Comparison of ENCODE assay signal across 9 mouse cellular contexts in the genomic region with DNA sequence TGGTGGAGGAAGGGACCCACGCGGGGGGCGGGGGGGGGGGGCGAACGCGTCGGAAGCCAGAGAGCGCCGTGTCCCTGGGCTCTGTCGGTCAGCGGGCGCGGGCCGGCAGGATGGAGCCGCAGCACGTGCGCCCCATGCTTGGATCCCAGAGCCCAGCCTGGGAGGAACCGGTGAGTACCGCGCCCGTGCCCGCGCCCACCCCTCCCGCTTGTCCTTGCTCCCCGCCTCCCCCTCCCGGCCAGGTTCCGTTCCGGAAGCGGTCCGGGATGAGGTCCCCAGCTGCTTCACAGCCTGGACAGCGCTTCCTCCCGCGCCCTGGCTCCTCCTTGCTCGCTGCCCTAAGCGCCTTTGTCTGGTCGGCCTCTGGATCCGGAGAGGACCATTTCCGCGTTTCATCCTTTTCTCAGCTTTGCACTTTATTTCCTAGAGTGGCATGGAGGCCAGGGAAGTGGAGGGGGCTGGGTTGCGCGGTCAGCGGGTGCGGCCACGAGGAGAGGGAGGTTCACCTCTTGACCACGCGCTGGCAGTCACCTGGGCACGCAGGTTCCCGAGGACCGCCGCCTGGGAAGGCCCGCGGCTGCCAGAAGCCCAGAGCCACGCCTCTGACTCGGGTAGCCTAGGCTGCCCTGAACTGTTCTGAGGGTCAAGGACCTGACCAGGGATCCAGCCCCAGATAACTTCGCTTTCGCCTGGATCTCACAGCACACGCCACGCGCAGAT. TPM values are rescaled to one million over a fixed set of nuclear protein-coding genes. Genes with fewer than 3 reads are reported as not detected.
DNase-seq lines count a peak whose midpoint lies in the region; ATAC-seq lines count a peak whose summit lies in the region.
"Not testable (repeated sequence)": the region's sequence is repeated elsewhere in the genome, so short reads cannot be mapped to it uniquely, and the experiment has no call there.
"Had no signal": no experiment of that assay in that cellular context is flagged by ENCODE, and none has a peak within 500 bp of the region (broad histone marks: within the 10 kb centered on the region; RNA-seq: fewer than 3 reads in every experiment).

A gene (plus strand): TSS at position 86 of the 720 bp plus-strand sequence.

- H3K9ac ChIP-seq in embryonic facial prominence, embryonic 11.5 days (replicated peaks; ENCODE audit: low read length), result peak within 1 kb of the TSS; percentile 32
- H3K9ac ChIP-seq in liver, embryonic 12.5 days; stomach, embryonic 16.5 days (ENCODE audit: low read length): not testable (repeated sequence)

- H3K27ac ChIP-seq in embryonic facial prominence, embryonic 11.5 days (replicated peaks; ENCODE audit: low read depth, low read length); liver, embryonic 12.5 days; stomach, embryonic 16.5 days (ENCODE audit: low read length): not testable (repeated sequence)

- not testable (repeated sequence) for H3K9me3 ChIP-seq in embryonic facial prominence, embryonic 11.5 days (replicated peaks; ENCODE audit: control insufficient read depth, low read length); liver, embryonic 12.5 days (replicated peaks); stomach, embryonic 16.5 days (replicated peaks; ENCODE audit: control insufficient read depth, low read length)

- H3K4me3 ChIP-seq in embryonic facial prominence, embryonic 11.5 days (ENCODE audit: low read depth, low read length), result peak within 1 kb of the TSS; percentile 29
- not testable (repeated sequence) for H3K4me3 ChIP-seq in liver, embryonic 12.5 days
- peak within 1 kb of the TSS; percentile 27 for H3K4me3 ChIP-seq in stomach, embryonic 16.5 days (replicated peaks; ENCODE audit: low read length)

- 11% methylated on average over 35 of the region's 59 CpGs for WGBS in embryonic facial prominence, embryonic 11.5 days
- WGBS in liver, embryonic 12.5 days (ENCODE audit: insufficient replicate concordance), result 15% methylated on average over 30 of the region's 59 CpGs
- 14% methylated on average over 40 of the region's 59 CpGs for WGBS in stomach, embryonic 16.5 days

- ATAC-seq in embryonic facial prominence, embryonic 11.5 days (replicated peaks; ENCODE audit: insufficient number of reproducible peaks, low FRiP score, low TSS enrichment, low read depth); liver, embryonic 12.5 days; stomach, embryonic 16.5 days (ENCODE audit: insufficient read depth, low FRiP score): not testable (repeated sequence)

- H3K4me1 ChIP-seq in embryonic facial prominence, embryonic 11.5 days (ENCODE audit: control insufficient read depth, insufficient read depth, low read length); liver, embryonic 12.5 days; stomach, embryonic 16.5 days (ENCODE audit: control insufficient read depth, insufficient read depth, low read length): not testable (repeated sequence)

- peak within 1 kb of the TSS; percentile 61 for H3K4me2 ChIP-seq in embryonic facial prominence, embryonic 11.5 days (ENCODE audit: low read depth, low read length)
- H3K4me2 ChIP-seq in liver, embryonic 12.5 days, result peak within 1 kb of the TSS; percentile 27
- peak within 1 kb of the TSS; percentile 53 for H3K4me2 ChIP-seq in stomach, embryonic 16.5 days (ENCODE audit: low read depth, low read length)

- not testable (repeated sequence) for H3K27me3 ChIP-seq in embryonic facial prominence, embryonic 11.5 days (ENCODE audit: control insufficient read depth, insufficient read depth, low read length); liver, embryonic 12.5 days (replicated peaks); stomach, embryonic 16.5 days (ENCODE audit: control insufficient read depth, insufficient read depth, low read length)

- DNase-seq in adrenal gland, adult 2 months, result peak; percentile 1
- DNase-seq in embryonic facial prominence, embryonic 11.5 days (ENCODE audit: low spot score), result peak; percentile 0
- peak; percentile 10 to 16 for DNase-seq in gastrocnemius, postnatal 4 days (ENCODE audit: low spot score in 2 of 2)
- peak; percentile 21 for DNase-seq in heart, postnatal 4 days
- peak; percentile 49 for DNase-seq in kidney, postnatal 10 days
- DNase-seq in neural tube, embryonic 10.5 days (ENCODE audit: extremely low spot score, low spot score), result peak; percentile 13

- H3K36me3 ChIP-seq in embryonic facial prominence, embryonic 11.5 days (replicated peaks; ENCODE audit: control insufficient read depth, insufficient read depth, low read depth, low read length); liver, embryonic 12.5 days; stomach, embryonic 16.5 days (ENCODE audit: control insufficient read depth, insufficient read depth, low read length): not testable (repeated sequence)

RNA-seq across cellular contexts. Expression of the gene that starts here (rescaled TPM):
- not detected for total RNA-seq in adrenal gland, adult 2 months (2021)
- polyA plus RNA-seq in adrenal gland, adult 2 months (2012; rRNA removed), result 0.06 TPM in 1 of 2 replicates, not detected in the other
- 1.8 and 1.9 TPM in 2 replicates for polyA plus RNA-seq in embryonic facial prominence, embryonic 11.5 days (2014; fragmentation: Nextera tagmentation; extraction: Ambion mirVana)
- not detected for total RNA-seq in gastrocnemius, postnatal 4 days (2021)
- under 1 TPM; 0.19 to 0.20 TPM for total RNA-seq in heart, postnatal 4 days (2021)
- not detected in 2 replicates for polyA plus RNA-seq in liver, embryonic 12.5 days (2016; fragmentation: Nextera tagmentation; extraction: Ambion mirVana)
- polyA plus RNA-seq in stomach, embryonic 16.5 days (2015; fragmentation: Nextera tagmentation; extraction: Ambion mirVana), result 0.29 TPM in 1 of 2 replicates, not detected in the other
- total RNA-seq: gastrocnemius, adult 18-20 months had no signal

Comparison
In these comparisons a context has a peak if more than half of its experiments do, and no peak if none do; other contexts are left out.
1. Peak in DNase-seq in adrenal gland, adult 2 months; RNA of the gene not detected or under 1 TPM.
2. Peak in DNase-seq in gastrocnemius, postnatal 4 days; RNA of the gene not detected or under 1 TPM.
3. Peak in DNase-seq in heart, postnatal 4 days; RNA of the gene not detected or under 1 TPM.